Mouse (Mus musculus) ES-Bruce4 (cell line): Measurements from ENCODE around the gene Spsb1.

ENCODE experiments used
- CTCF ChIP-seq: IDR thresholded peaks from one replicate; pipeline ENCODE4 v1.8.1; 2011; ENCODE audit warnings: low read depth, low read length
- POLR2A ChIP-seq: IDR thresholded peaks from one replicate; pipeline ENCODE4 v1.8.1; 2011; ENCODE audit warnings: low read length; ENCODE audit not compliant: insufficient read depth

DNA sequence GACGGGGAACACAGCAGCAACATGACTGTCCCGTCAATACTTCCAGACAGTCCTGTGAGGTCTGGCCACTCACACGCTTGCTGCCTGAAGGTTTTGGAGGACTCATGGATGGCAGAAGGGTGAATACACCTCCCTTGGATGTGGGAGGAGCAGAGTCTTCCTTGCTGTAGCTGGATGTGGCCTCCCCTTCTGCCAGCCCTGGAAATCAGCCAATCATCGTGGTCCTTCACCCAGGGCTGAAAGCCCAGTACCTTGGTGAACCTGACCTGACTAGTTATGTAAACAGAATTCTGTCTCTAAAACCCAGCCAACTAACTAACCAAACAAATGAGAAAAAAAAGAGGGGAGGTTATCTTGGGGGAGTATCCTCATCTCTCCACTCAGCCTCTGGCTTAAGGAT is 90.4 kb downstream of the Spsb1 start:
- TF ChIP-seq CTCF (no peak), POLR2A (no peak)
